Mouse (Mus musculus) MEL (cell line): Measurements from ENCODE around the gene Parva.

Experiments
- CHD2 ChIP-seq: IDR thresholded peaks from 2 replicates; pipeline ENCODE4 v1.6.1; 2011; ENCODE audit warnings: low read length, improper control_type of control experiment
- CTCF ChIP-seq, 3 experiments: IDR thresholded peaks in 2 of 3; conservative IDR thresholded peaks in 1 of 3; 2 replicates each; pipeline ENCODE4 v1.5.1; 2011 to 2012; ENCODE audit warnings: low read length in 3 of 3, low read depth in 2 of 3, mild to moderate bottlenecking in 2 of 3, improper control_type of control experiment in 1 of 3, inconsistent platforms in 1 of 3, mixed read lengths in 1 of 3, moderate library complexity in 1 of 3; ENCODE audit not compliant: control insufficient read depth in 1 of 3, insufficient read depth in 1 of 3, poor library complexity in 1 of 3, severe bottlenecking in 1 of 3
- GABPA ChIP-seq: IDR thresholded peaks from 2 replicates; pipeline ENCODE4 v1.6.1; 2012; ENCODE audit warnings: low read depth, mild to moderate bottlenecking, inconsistent platforms, low read length, improper control_type of control experiment, moderate library complexity
- POLR2A ChIP-seq, 2 experiments: IDR thresholded peaks; 2 replicates each; pipeline ENCODE4 v1.6.1; 2011 to 2012; ENCODE audit warnings: low read length in 2 of 2, mild to moderate bottlenecking in 2 of 2, control low read depth in 1 of 2, improper control_type of control experiment in 1 of 2, low read depth in 1 of 2, moderate library complexity in 1 of 2; ENCODE audit not compliant: control insufficient read depth in 1 of 2, insufficient read depth in 1 of 2, poor library complexity in 1 of 2
- RAD21 ChIP-seq: IDR thresholded peaks from 2 replicates; pipeline ENCODE4 v1.6.1; 2011; ENCODE audit warnings: mild to moderate bottlenecking, low read depth, low read length, improper control_type of control experiment
- TCF12 ChIP-seq: IDR thresholded peaks from 2 replicates; pipeline ENCODE4 v1.6.1; 2014; ENCODE audit warnings: low read depth, mild to moderate bottlenecking, inconsistent platforms, low read length, improper control_type of control experiment, moderate library complexity

DNA sequence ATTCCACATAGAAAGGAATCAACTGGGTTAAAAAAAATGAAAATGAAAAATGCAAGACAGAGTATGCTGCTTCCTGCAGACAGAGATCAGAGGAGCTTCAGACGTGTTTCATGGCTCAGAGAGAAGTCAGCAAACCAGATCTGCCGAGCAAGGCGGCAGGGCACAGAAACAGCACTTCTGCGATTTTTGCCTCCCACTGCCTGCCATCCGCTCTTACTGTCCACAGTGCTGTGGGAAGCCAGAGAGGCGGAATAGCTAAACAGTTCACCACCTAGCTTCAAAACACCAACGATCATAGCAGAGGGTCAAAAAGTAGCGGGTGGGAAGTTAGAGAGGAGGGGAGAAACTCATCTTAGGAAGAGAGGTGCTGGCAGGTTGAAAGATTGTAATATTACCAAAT lies 84.0 kb downstream of the Parva start:
- TF ChIP-seq POLR2A (IDR thresholded peaks at IDR 0.05; ENCODE audit: control insufficient read depth in 1 of 2, insufficient read depth in 1 of 2, low read depth in 1 of 2, low read length in 2 of 2, poor library complexity in 1 of 2) (no peak), TCF12 (no peak), CTCF (IDR thresholded peaks at IDR 0.05 in 2 of 3, conservative IDR thresholded peaks at IDR 0.05 in 1 of 3; ENCODE audit: control insufficient read depth in 1 of 3, insufficient read depth in 1 of 3, low read depth in 2 of 3, low read length in 3 of 3, poor library complexity in 1 of 3, severe bottlenecking in 1 of 3) (no peak), GABPA (no peak), CHD2 (no peak), RAD21 (no peak)
